ENCODE assay signal across 12 mouse cellular contexts in genomic region chr17:8523986-8524385, GRCm38 (mm10). TPM values are rescaled to one million over a fixed set of nuclear protein-coding genes. Genes with fewer than 3 reads are reported as not detected.
DNase-seq lines count a peak whose midpoint lies in the region; ATAC-seq and TF ChIP-seq lines count a peak whose summit lies in the region.
"Had no signal": no experiment of that assay in that cellular context is flagged by ENCODE, and none has a peak within 500 bp of the region (broad histone marks: within the 10 kb centered on the region; RNA-seq: fewer than 3 reads in every experiment).

No protein-coding gene starts in this region.

- H3K27ac ChIP-seq in heart, embryonic 14.5 days (replicated peaks in 1 of 2; ENCODE audit: control insufficient read depth in 1 of 2, insufficient read depth in 1 of 2, low read depth in 2 of 2, low read length in 2 of 2): no peak overlapping the region
- peak overlapping the region; percentile 96 for H3K27ac ChIP-seq in cerebellum, adult 2 months (ENCODE audit: insufficient read depth, low read length)
- peak overlapping the region; percentile 58 for H3K27ac ChIP-seq in forebrain, postnatal 0 days (ENCODE audit: low read depth, low read length)
- H3K27ac ChIP-seq in midbrain, embryonic 12.5 days (replicated peaks): 0 out of 2 replicates have a peak overlapping the region, but pooled peaks have one; percentile 15
- H3K27ac ChIP-seq: liver, embryonic 15.5 days had no signal

- no peak for ATAC-seq in heart, embryonic 14.5 days (ENCODE audit: insufficient number of reproducible peaks, insufficient read depth, low FRiP score, low read depth)
- no peak; the same call in 1 of the 2 replicates for ATAC-seq in forebrain, postnatal 0 days
- peak; percentile 28 for ATAC-seq in midbrain, embryonic 12.5 days (ENCODE audit: low FRiP score, low read depth)
- no peak for ATAC-seq in inflammation-experienced regulatory T-cells, adult 6 months

- no peaks in the 10 kb centered on the region for H3K36me3 ChIP-seq in heart, embryonic 14.5 days (ENCODE audit: control insufficient read depth, insufficient read depth, low read length)
- no peaks in the 10 kb centered on the region for H3K36me3 ChIP-seq in forebrain, postnatal 0 days (ENCODE audit: insufficient read depth)
- no peaks in the 10 kb centered on the region for H3K36me3 ChIP-seq in midbrain, embryonic 12.5 days
- H3K36me3 ChIP-seq: liver, embryonic 15.5 days had no signal

- TF ChIP-seq POLR2A in cerebellum, adult 2 months (IDR thresholded peaks at IDR 0.05; ENCODE audit: borderline replicate concordance, insufficient read depth, low read length): no peak

- TF ChIP-seq CTCF in cerebellum, adult 2 months (IDR thresholded peaks at IDR 0.05; ENCODE audit: borderline replicate concordance, insufficient read depth, low read depth, low read length): no peak
- no peak for TF ChIP-seq CTCF in forebrain, postnatal 0 days (IDR thresholded peaks at IDR 0.05; ENCODE audit: low read depth)

- peak overlapping the region; percentile 65 for H3K9ac ChIP-seq in heart, embryonic 14.5 days (ENCODE audit: low read length)
- H3K9ac ChIP-seq in forebrain, postnatal 0 days: peak overlapping the region; percentile 83
- peak overlapping the region; percentile 65 for H3K9ac ChIP-seq in midbrain, embryonic 12.5 days (replicated peaks)
- H3K9ac ChIP-seq: liver, embryonic 15.5 days had no signal

- H3K4me2 ChIP-seq in heart, embryonic 14.5 days (ENCODE audit: low read length): peak overlapping the region; percentile 81
- H3K4me2 ChIP-seq in forebrain, postnatal 0 days (ENCODE audit: low read depth): peak overlapping the region; percentile 96
- H3K4me2 ChIP-seq in midbrain, embryonic 12.5 days (replicated peaks): peak overlapping the region; percentile 84

- H3K9me3 ChIP-seq in heart, embryonic 14.5 days (ENCODE audit: control insufficient read depth, low read length): no peaks in the 10 kb centered on the region
- no peaks in the 10 kb centered on the region for H3K9me3 ChIP-seq in forebrain, postnatal 0 days (ENCODE audit: low read length)
- H3K9me3 ChIP-seq in midbrain, embryonic 12.5 days: no peaks in the 10 kb centered on the region
- H3K9me3 ChIP-seq: liver, embryonic 15.5 days had no signal

- H3K4me1 ChIP-seq in heart, embryonic 14.5 days (ENCODE audit: control insufficient read depth in 2 of 2, insufficient read depth in 2 of 2, low read length in 2 of 2): peaks cover 7 to 11% of the 10 kb centered on the region in 2 experiments
- peaks cover 14% of the 10 kb centered on the region for H3K4me1 ChIP-seq in cerebellum, adult 2 months (ENCODE audit: control insufficient read depth, insufficient read depth, low read length)
- H3K4me1 ChIP-seq in forebrain, postnatal 0 days (ENCODE audit: insufficient read depth): peaks cover 14% of the 10 kb centered on the region
- H3K4me1 ChIP-seq in midbrain, embryonic 12.5 days: peaks cover 22% of the 10 kb centered on the region
- H3K4me1 ChIP-seq: liver, embryonic 15.5 days had no signal

- WGBS in heart, embryonic 14.5 days: 15% methylated on average over 3 of the region's 3 CpGs
- 6% methylated on average over 3 of the region's 3 CpGs for WGBS in cerebellum, adult 2 months
- WGBS in forebrain, postnatal 0 days: 19% methylated on average over 3 of the region's 3 CpGs
- 11% methylated on average over 3 of the region's 3 CpGs for WGBS in midbrain, embryonic 12.5 days

- H3K4me3 ChIP-seq in heart, embryonic 14.5 days (ENCODE audit: control insufficient read depth in 1 of 2, insufficient read depth in 1 of 2, low read depth in 1 of 2, low read length in 2 of 2): peak overlapping the region; percentile 52 to 60
- H3K4me3 ChIP-seq in cerebellum, adult 2 months (replicated peaks; ENCODE audit: insufficient read depth, low read depth, low read length): peak overlapping the region; percentile 62
- peak overlapping the region; percentile 57 for H3K4me3 ChIP-seq in forebrain, postnatal 0 days (ENCODE audit: low read depth, low read length)
- H3K4me3 ChIP-seq in midbrain, embryonic 12.5 days: peak overlapping the region; percentile 51

- no peak for DNase-seq in heart, adult 8-10 months (ENCODE audit: low spot score)
- DNase-seq in cerebellum, adult 2 months: no peak
- DNase-seq in forebrain, postnatal 0 days: no peak
- DNase-seq in c-Kit-positive CD71-positive TER-119-positive erythroid progenitor cells, embryonic 14.5 days (ENCODE audit: low spot score): no peak
- DNase-seq in gastrocnemius, adult 18-20 months (ENCODE audit: low spot score): no peak

- H3K27me3 ChIP-seq in heart, embryonic 14.5 days (ENCODE audit: control insufficient read depth, insufficient read depth, low read length): peaks cover 26% of the 10 kb centered on the region
- no peaks in the 10 kb centered on the region for H3K27me3 ChIP-seq in cerebellum, adult 2 months (ENCODE audit: control insufficient read depth, insufficient read depth, low read length)
- no peaks in the 10 kb centered on the region for H3K27me3 ChIP-seq in forebrain, postnatal 0 days (ENCODE audit: insufficient read depth, low read length)
- peaks cover 60% of the 10 kb centered on the region for H3K27me3 ChIP-seq in midbrain, embryonic 12.5 days

RNA-seq across cellular contexts. Expression of gene Pde10a, which starts 1.2 kb away (rescaled TPM):
- polyA plus RNA-seq in heart, embryonic 14.5 days (2014; fragmentation: Nextera tagmentation; extraction: Ambion mirVana): 1.2 and 2.5 TPM in 2 replicates
- 1 to 10 TPM; 1.8 to 3.6 (median 2.8) TPM for total RNA-seq in heart, adult 8-10 months (2022)
- polyA plus RNA-seq in cerebellum, adult 2 months (2012; rRNA removed): 31.9 and 40.9 TPM in 2 replicates
- total RNA-seq in forebrain, postnatal 0 days (2014; rRNA removed): 55.4 and 71.2 TPM in 2 replicates
- polyA plus RNA-seq in forebrain, postnatal 0 days (2015; fragmentation: Nextera tagmentation; extraction: Ambion mirVana): 11.6 and 14.7 TPM in 2 replicates
- polyA plus RNA-seq in midbrain, embryonic 12.5 days (2016; fragmentation: Nextera tagmentation; extraction: Ambion mirVana): 9.9 and 11.5 TPM in 2 replicates
- polyA plus RNA-seq in inflammation-experienced regulatory T-cells, adult 6 months (2017; shearing (Covaris generic)): not detected
- 1 to 10 TPM; 3.5 to 4.4 TPM for total RNA-seq in gastrocnemius, adult 18-20 months (2021)

RNA-seq across cellular contexts. Expression of gene Gm17087, which starts 42.8 kb away (rescaled TPM):
- polyA plus RNA-seq in heart, embryonic 14.5 days (2014; fragmentation: Nextera tagmentation; extraction: Ambion mirVana): not detected in 2 replicates
- total RNA-seq in heart, adult 8-10 months (2022): not detected
- not detected in 2 replicates for polyA plus RNA-seq in cerebellum, adult 2 months (2012; rRNA removed)
- not detected in 2 replicates for total RNA-seq in forebrain, postnatal 0 days (2014; rRNA removed)
- not detected in 2 replicates for polyA plus RNA-seq in forebrain, postnatal 0 days (2015; fragmentation: Nextera tagmentation; extraction: Ambion mirVana)
- polyA plus RNA-seq in midbrain, embryonic 12.5 days (2016; fragmentation: Nextera tagmentation; extraction: Ambion mirVana): not detected in 2 replicates
- 1 to 10 TPM in 2 of 3 experiments, not detected in 1; 2.2 to 3.6 TPM for polyA plus RNA-seq in inflammation-experienced regulatory T-cells, adult 6 months (2017; shearing (Covaris generic))
- not detected for total RNA-seq in gastrocnemius, adult 18-20 months (2021)
- total RNA-seq: common myeloid progenitor, adult 5-6 weeks; ES-E14 had no signal
- polyA plus RNA-seq: liver, embryonic 15.5 days; testis, adult 2 months had no signal

Comparison
In these comparisons a context has a peak if more than half of its experiments do, and no peak if none do; other contexts are left out.
1. H3K27ac ChIP-seq: peak in cerebellum, adult 2 months (single experiment), forebrain, postnatal 0 days (single experiment) and midbrain, embryonic 12.5 days (single experiment); none in heart, embryonic 14.5 days (0 of 2).
2. Peak in every context shown above with its lines, with median percentiles within 50 percentile points of each other: H3K4me2 ChIP-seq, H3K4me3 ChIP-seq and H3K9ac ChIP-seq.